Mouse (Mus musculus) left cerebral cortex, postnatal 25 days (tissue): ENCODE results near the gene Rpsa. TPM values are rescaled to one million over a fixed set of nuclear protein-coding genes. Genes with fewer than 3 reads are reported as not detected.
"Not testable (repeated sequence)": the region's sequence is repeated elsewhere in the genome, so short reads cannot be mapped to it uniquely, and the experiment has no call there.

Experiments
- DNase-seq, 2 experiments: peaks; one replicate each; pipeline ENCODE4 v3.0.0; 2022; ENCODE audit warnings: low spot score in 2 of 2, mixed read lengths in 1 of 2
- intact Hi-C: fragments of 180-260 bp; cut with DNase I; formaldehyde crosslinking; loops from one replicate; pipeline ENCODE4 v1.15.1; 2025
- total RNA-seq, 2 experiments: library from RNA; stranded (reverse); gene quantifications; 2 replicates each; pipeline ENCODE4 v1.2.3; 2021

Gene Rpsa
- total RNA-seq: 100 to 1,000 TPM; 397 to 401 TPM

GRCm38 (mm10) chr9:120127538-120128251 is at the start of gene Rpsa:
Gene Rpsa, plus strand, starts transcription at chr9:120127689.
- peak; percentile 94 to 98 for DNase-seq
- intact Hi-C loops: no loop called here

DNA sequence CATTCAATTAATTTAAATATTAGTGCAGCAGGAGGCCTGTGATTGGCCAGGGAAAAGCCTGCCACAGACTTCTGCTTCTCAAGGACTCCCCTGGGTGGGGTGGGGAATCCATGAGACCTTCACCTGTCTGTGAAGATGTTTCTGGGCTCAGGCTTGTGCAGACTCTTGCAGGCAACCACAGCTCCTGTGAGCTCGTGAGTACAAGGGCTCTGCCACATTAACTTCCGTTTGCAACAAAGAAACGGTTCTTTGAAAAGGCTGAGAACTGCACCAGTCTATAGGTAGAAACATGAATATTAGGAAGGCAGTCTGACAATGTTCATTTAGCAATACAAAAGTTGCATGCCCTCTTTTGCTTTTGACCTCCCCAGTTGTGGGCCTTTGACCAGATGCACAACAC is 49.2 kb upstream of the Rpsa start:
- no peak for DNase-seq
- intact Hi-C loops: no loop called here

DNA sequence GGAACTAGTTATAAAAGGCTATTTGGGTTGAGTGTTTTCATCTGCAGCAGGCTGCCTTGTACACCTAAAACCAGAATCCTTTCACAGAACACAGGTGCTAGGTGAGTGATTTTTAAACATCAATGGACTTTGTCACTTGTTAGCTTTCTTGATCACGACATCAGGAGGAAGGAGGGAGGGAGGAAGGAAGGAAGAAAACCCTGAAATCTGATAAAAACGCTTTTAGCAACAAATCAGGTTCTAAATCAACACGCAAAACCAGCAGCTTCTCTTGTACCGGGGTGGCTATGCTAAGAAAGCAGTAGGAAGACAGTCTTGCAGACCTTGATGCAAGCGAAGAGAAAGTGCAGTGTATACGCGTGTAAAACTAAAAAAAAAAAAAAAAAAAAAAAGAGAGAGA is 47.6 kb upstream of the Rpsa start:
- intact Hi-C loops: loop anchor here (5.0 kb wide), 1 partner anchor 133 kb away; no protein-coding TSS in a partner anchor

DNA sequence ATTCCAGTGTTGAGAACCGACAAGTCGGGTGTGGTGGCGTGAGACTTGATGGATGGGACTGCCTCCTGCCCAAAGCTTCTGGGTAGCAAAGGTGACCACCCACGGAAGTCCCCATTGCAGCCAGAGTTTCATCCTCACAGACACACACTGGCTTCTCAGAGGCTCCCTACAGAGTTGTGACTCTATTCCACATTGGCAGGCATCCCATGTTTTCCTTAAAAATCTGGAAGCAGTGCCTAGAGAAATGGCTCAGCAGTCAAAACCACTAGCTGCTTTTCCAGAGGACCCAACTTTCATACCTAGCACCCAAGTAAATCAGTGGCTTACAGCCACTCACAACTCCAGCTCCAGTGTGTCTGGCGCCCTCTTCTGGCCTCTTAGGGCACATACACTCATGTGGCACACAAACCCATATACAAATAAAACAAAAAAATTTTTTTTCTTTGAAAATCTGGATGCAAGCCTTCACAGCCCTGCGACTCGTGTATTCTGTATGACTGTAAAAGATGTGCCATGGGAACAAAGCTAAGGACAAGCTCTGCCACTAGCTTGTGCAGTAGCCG is 46.9 kb upstream of the Rpsa start:
- DNase-seq: peak; percentile 42 to 79
- intact Hi-C loops: loop anchor here (5.0 kb wide), 1 partner anchor 133 kb away; no protein-coding TSS in a partner anchor

More for the DNA sequence above, 47.6 kb upstream of the Rpsa start:
- DNase-seq: no peak

DNA sequence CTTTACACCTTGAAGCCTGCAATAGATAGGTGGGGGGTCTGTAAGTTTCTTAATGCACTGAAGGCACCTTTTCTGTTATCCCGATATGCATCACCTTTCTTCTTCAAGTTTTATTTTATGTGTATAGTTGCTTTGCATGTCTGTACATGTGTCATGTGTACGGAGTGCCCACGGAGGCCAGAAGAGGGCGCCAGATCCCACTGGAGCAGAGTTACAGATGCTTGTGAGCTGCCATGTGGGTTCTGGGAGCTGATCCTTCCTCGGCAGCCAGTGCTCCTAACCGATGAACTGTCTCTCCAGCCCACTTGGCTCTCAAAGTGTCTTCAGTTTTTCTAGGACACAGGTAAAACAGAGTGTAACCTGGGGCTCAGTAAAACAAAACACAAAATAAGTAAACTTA is 46.2 kb upstream of the Rpsa start:
- no peak for DNase-seq
- intact Hi-C loops: loop anchor here (5.0 kb wide), 1 partner anchor 134 kb away; no protein-coding TSS in a partner anchor

DNA sequence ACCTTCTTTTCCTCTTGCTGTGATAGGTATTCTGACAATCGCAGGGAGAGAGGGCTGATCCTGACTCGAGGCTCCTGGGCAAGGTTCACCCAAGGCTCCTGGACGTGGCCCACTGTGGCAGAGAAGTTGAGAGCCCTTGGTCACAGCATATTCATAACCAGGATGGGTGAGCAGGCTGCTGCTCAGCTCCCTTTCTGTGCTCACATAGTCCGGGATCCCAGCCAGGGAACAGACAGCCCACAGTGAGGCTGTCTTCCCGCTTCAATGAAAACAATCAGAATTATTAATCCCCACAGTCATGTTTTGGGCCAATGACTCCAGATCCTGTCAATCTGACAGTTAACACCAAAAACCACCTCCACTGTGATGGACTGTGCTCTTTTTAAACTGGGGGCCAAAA is 45.5 kb upstream of the Rpsa start:
- DNase-seq: peak; percentile 34 to 40
- intact Hi-C loops: loop anchor here (5.0 kb wide), 1 partner anchor 135 kb away; no protein-coding TSS in a partner anchor

DNA sequence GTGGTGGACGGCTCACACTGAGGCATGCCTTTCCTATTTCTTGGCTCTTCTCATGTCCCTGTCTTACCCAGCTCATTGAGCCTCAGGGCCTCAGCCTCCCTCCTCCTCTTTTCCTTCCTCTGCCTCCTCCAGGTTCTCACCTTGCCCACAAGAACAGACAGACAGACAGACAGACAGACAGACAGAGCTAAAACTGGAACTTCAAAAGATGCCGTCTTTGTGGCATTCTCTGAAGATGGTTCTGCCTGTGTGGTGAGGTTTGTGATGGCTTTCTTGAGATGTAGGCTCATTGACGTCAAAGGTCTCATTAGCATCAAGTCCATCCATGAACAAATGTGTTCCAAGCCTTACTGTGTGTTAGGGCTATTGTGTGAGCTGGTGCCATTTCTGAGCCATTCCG is 44.8 kb upstream of the Rpsa start:
- intact Hi-C loops: loop anchor here (5.0 kb wide), 1 partner anchor 135 kb away; no protein-coding TSS in a partner anchor
- no peak for DNase-seq

GRCm38 (mm10) chr9:120083158-120083894 is 44.2 kb upstream of the Rpsa start:
- DNase-seq: no peak
- intact Hi-C loops: loop anchor here (5.0 kb wide), 1 partner anchor 136 kb away; no protein-coding TSS in a partner anchor

DNA sequence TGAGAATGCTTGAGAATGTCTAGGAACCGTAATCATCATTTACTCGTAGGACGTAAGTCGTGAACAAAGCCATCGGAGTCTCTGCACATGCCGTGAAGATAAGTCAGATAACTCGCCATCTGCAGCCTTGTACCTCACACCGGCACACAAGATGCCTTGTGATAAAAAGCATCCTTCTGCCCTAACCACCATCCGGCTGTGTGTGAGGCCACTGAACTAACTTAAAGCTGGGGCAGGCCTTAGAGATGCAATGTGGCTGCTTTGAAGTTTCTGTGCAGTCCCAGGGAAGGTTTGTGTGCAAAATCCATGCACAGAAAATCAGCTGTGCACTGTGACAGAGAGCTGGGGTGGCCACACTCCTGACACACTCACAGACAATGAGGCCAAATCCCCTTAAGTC is 43.1 kb upstream of the Rpsa start:
- intact Hi-C loops: loop anchor here (5.0 kb wide), 1 partner anchor 137 kb away; no protein-coding TSS in a partner anchor
- no peak for DNase-seq

GRCm38 (mm10) chr9:120089125-120089524 is 38.4 kb upstream of the Rpsa start:
- intact Hi-C loops: no loop called here
- DNase-seq: no peak

- DNase-seq: no peak
- intact Hi-C loops: no loop called here
Measured at GRCm38 (mm10) chr9:120091086-120091485, 36.4 kb upstream of the Rpsa start.

- no peak for DNase-seq
- intact Hi-C loops: no loop called here
Measured at GRCm38 (mm10) chr9:120091696-120092238, 35.7 kb upstream of the Rpsa start, which contains the start of gene Ccr8. Gene Ccr8, plus strand, starts transcription at chr9:120092114.

DNA sequence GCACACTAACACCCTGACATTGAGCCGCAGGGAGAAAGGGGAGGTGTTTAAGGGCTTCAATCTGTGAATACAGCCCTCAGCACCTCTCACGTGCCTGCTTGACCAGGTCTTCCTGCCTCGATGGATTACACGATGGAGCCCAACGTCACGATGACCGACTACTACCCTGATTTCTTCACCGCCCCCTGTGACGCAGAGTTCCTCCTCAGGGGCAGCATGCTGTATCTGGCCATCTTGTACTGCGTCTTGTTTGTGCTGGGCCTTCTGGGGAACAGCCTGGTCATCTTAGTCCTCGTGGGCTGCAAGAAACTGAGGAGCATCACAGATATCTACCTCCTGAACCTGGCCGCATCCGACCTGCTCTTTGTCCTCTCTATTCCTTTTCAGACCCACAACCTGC is 33.8 kb upstream of the Rpsa start:
- no peak for DNase-seq
- intact Hi-C loops: no loop called here

- intact Hi-C loops: no loop called here
Measured at GRCm38 (mm10) chr9:120095886-120096285, 31.6 kb upstream of the Rpsa start.

DNA sequence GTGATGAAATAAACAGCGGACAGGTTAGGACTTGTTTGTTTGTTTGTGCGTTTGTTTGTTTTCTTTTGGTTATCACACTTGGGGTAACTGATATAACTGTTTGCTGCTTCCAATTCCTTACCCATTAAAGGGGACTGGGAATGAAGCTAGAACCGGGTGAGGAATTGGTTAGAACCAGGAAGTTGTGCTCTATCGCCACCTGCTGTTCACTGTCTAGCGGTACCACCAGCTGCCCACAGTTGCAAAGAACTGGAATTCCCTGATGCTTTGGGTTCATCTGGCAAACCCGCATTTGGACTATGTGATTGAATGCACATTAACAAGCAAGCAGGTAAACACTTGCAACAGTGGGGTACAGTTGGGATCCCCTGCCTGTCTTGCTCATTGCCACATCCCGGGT is 28.8 kb upstream of the Rpsa start:
- intact Hi-C loops: loop anchor here (1.0 kb wide), 1 partner anchor 71 kb away; no protein-coding TSS in a partner anchor
- peak; percentile 67 to 80 for DNase-seq

More at GRCm38 (mm10) chr9:120095886-120096285, 31.6 kb upstream of the Rpsa start:
- no peak for DNase-seq

DNA sequence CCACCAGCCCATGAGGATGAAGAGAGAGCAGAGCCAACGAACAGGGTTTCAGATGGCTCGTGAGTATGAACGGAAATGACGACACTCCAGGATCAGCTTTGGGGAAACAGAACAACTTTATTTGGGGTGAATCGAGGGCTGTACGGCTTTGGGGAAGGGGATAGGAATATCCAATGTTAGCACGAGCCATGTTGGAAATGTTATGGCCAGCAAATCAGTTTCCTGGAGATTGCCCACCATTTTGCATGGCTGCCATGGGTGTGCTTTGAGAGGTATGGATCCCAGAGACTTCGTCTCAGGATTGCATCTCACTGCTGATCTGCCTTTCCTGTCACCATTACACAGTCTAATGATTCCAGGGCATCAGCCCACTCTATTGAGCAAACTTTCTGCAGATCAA is 28.2 kb upstream of the Rpsa start:
- no peak for DNase-seq
- intact Hi-C loops: no loop called here

GRCm38 (mm10) chr9:120101165-120101564 is 26.3 kb upstream of the Rpsa start:
- intact Hi-C loops: no loop called here
- no peak for DNase-seq

- intact Hi-C loops, DNase-seq: not testable (repeated sequence)
Measured at GRCm38 (mm10) chr9:120108953-120109352, 18.5 kb upstream of the Rpsa start.

DNA sequence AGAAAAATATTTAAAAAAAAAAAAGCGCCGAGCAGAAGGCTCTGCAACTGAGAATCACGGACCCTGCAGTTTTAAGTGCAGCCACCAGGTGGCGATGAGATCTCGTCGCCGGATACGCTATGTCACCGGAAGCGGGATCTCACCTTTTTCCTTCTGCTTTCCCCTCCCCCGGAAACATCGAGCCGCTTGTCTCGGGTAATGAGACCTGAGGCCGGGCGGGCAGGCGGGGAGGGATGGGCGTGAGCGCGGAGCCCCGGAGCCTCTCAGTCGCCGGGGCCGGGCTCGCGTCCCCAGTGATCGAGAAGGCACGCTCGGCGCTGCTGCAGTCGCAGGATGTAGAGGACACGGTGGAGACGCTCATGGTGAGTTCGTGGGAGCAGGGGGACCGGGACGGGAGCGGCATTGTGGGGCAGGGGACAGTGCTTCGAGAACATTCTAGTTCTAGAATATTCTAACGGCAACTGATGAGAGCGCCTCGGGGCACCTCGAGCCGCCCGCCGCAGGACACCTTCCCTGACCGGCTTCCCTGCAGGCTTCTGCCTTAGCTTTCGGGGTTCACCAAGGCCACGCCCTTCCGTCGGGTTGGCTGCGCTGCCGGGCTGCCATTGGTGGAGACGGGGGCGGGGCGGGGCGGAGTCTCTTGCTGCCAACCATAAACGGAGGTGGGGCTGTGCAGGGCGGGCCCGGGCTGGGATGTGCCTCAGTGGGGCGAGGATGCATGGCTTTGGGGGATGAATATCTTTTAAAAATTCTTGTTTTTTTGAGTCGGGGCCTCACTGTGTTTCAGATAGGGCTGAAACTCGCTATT is 17.1 kb upstream of the Rpsa start, which contains the start of gene Slc25a38:
Gene Slc25a38 (plus strand): TSS at position 164 of the 808 bp plus-strand sequence.
- intact Hi-C loops: no loop called here
- peak; percentile 94 to 98 for DNase-seq
